Mouse (Mus musculus): ENCODE measurements at regions not wholly inside any gene's neighbourhood (a gene's known extent, or its start where the extent isn't known, plus 50 kb on each side); places are given as distances from the start of the nearest gene placed in this dataset.

- DNase-seq: no peak
Observed at GRCm38 (mm10) chr7:98768460-98768859, 65.6 kb downstream of the Thap12 start.

GRCm38 (mm10) chr7:98769111-98769734, 65.7 kb upstream of the Wnt11 start:
- DNase-seq: peak; percentile 24

GRCm38 (mm10) chr7:98770257-98770890, 64.5 kb upstream of the Wnt11 start:
- no peak for DNase-seq

GRCm38 (mm10) chr7:98771134-98771775, 63.7 kb upstream of the Wnt11 start:
- no peak for DNase-seq

- DNase-seq: no peak
Observed at GRCm38 (mm10) chr7:98774597-98774996, 60.3 kb upstream of the Wnt11 start.

- no peak for DNase-seq
Observed at GRCm38 (mm10) chr7:98775031-98775430, 59.9 kb upstream of the Wnt11 start.

- no peak for DNase-seq
Observed at GRCm38 (mm10) chr7:98777304-98777849, 57.5 kb upstream of the Wnt11 start.

GRCm38 (mm10) chr7:98778929-98779328, 56.0 kb upstream of the Wnt11 start:
- DNase-seq: peak; percentile 85

- DNase-seq: no peak
Observed at GRCm38 (mm10) chr7:98783521-98783920, 51.4 kb upstream of the Wnt11 start.

- DNase-seq: peak; percentile 93
Observed at GRCm38 (mm10) chr7:98783954-98784353, 51.0 kb upstream of the Wnt11 start.

- DNase-seq: peak; percentile 36
Observed at GRCm38 (mm10) chr7:98784369-98784931, 50.5 kb upstream of the Wnt11 start.
